Mouse (Mus musculus) layer of hippocampus, adult 2 months (tissue): ENCODE measurements around the gene Cd70. TPM values are rescaled to one million over a fixed set of nuclear protein-coding genes. Genes with fewer than 3 reads are reported as not detected.
"Not testable (repeated sequence)": the region's sequence is repeated elsewhere in the genome, so short reads cannot be mapped to it uniquely, and the experiment has no call there.

Experiments used
- DNase-seq, 2 experiments: peaks; one replicate each; pipeline ENCODE4 v3.0.0; 2022; ENCODE audit warnings: low spot score in 2 of 2
- H3K27ac ChIP-seq: fragments of 200-600 bp; 2 replicates; pipeline ENCODE4 v1.8.1; 2022
- H3K4me3 ChIP-seq: fragments of 200-600 bp; 2 replicates; pipeline ENCODE4 v1.8.1; 2022; ENCODE audit warnings: mild to moderate bottlenecking
- CTCF ChIP-seq: fragments of 200-600 bp; conservative IDR thresholded peaks from 2 replicates; pipeline ENCODE4 v1.8.1; 2022; ENCODE audit warnings: antibody characterized with exemption, mild to moderate bottlenecking, moderate library complexity
- total RNA-seq, 2 experiments: library from RNA; stranded (reverse); gene quantifications; 2 replicates each; pipeline ENCODE4 v1.2.3; 2021

The Cd70 gene
- total RNA-seq, 2 experiments from 2014 or later, result not detected

DNA sequence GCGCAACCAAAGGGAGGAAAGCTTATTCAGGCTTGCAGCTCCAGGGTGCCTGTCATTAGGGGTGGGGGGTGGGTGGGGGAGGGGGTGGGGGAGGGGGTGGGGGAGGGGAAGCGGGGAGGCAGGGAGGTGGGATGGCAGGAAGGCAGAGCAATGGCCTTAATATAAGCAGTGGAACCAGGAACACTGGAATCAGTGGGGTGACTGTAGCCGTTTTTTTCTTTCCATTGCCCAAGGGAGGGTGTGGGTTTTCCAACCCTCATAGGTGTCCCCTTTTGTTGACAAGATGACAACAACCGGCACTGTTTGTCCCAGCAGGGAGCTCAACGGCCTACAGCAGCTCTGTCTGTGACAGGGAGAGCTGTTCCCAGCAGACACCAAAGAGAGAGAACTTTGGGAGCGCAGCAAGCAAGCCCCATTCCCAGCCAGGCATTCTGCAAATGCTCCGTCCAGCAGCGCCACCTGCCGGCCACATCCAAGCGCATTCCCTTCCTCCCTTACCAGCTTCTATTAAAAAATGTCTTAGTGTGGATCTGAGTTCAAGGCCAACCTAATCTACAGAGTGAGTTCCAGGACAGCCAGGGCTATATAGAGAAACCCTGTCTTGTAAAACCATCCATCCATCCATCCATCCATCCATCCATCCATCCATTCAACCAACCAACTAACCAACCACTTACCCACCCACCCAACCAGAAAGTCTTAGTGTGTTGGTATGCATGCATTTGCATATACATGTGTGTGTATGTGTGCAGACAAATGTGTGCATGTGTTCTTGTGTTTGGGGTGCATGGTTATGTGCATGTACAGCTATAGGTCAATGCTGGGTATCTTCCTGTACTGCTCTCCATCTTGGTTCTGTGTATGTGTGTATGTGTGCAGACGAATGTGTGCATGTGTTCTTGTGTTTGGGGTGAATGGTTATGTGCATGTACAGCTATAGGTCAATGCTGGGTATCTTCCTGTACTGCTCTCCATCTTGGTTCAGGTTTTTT, 17.5 kb upstream of the Cd70 start:
- Histone ChIP-seq H3K27ac (no peak overlapping the region), H3K4me3 (no peak overlapping the region)
- peak; percentile 83 to 94 for DNase-seq
- peak; percentile 91 for TF ChIP-seq CTCF

DNA sequence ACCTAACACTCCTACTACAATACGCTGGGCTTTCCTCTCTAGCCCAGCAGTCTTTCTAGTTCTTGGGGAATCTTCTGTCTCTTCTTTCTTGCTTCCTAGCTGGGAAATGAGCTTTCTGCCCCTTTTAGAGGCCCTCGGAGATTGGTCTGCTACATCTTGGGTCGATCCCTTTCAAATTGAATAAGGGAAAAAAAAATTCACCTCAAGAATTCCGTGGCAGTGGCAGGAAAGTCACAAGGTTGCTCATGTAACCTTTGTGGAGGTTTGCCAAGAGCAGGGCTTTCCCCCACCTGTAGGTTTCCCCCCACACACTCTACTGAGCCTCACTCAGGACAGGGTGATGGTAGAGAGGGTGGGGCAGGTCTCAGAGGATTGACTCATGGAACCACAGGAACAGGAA, 4.2 kb upstream of the Cd70 start:
- no peak overlapping the region for H3K27ac ChIP-seq
- no peak overlapping the region for H3K4me3 ChIP-seq
- DNase-seq, result no peak
- no peak for TF ChIP-seq CTCF

DNA sequence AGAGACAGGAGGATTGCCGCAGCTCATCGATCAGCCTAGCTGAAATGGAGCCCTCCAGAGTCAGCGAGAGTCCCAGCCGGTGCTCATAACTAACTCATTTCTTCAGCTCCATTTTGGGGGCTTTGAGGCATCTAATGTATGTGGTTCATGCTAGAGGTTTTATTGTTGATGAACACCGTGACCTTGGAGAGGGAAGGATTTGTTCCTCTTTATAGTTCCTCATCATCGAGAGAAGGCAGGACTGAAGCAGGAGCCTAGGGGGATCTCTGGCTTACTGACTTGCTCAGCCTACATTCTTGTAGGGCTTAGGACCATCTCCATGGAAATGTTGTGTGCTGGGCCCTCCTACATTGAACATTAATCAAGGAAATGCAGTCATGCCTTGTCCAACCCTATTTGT, 3.4 kb upstream of the Cd70 start:
- H3K4me3 ChIP-seq, result no peak overlapping the region
- no peak overlapping the region for H3K27ac ChIP-seq
- no peak for DNase-seq
- TF ChIP-seq CTCF, result no peak

DNA sequence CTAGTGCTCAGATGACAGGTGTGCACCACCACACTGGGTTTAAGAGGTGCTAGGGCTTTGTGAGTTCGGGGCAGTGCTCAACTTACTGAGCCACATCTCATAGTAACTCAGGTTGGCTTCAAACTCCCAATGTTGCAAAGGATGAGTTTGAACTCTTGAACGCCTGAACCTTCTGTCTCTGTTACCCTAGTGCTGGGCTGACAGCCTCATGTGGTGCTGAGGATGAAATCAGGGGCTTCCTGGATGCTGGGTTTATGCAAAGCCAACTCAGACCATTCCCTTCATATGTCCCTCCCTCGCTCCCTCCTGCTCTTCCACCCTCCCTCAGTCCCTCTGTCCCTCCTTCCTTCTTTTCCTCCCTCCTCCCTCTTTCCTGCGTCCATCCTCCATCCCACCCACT, 1.2 kb downstream of the Cd70 start:
- no peak for DNase-seq
- TF ChIP-seq CTCF, result no peak
- no peak overlapping the region for H3K4me3 ChIP-seq
- no peak overlapping the region for H3K27ac ChIP-seq

DNA sequence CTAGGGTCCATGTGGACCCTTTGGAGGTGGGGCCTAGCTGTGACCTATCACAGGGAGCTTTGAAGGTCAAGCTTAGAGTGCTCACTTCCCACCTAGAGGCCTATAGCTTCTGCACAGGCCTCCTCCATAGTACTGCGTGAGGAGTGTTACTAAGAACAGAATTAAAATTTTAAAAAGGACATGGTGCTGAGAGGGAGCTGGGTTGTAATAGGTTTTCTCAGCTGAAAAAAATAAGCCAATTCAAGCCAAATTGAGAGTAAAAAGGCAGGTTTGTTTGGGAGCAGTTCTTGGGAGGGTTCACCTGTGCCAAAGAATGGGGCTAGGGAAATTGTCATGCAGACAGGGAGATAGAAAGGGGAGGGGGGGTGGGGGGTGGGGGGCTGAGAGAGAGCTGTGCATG, 4.5 kb downstream of the Cd70 start:
- DNase-seq, result no peak
- no peak overlapping the region for H3K27ac ChIP-seq
- no peak for TF ChIP-seq CTCF
- no peak overlapping the region for H3K4me3 ChIP-seq

DNA sequence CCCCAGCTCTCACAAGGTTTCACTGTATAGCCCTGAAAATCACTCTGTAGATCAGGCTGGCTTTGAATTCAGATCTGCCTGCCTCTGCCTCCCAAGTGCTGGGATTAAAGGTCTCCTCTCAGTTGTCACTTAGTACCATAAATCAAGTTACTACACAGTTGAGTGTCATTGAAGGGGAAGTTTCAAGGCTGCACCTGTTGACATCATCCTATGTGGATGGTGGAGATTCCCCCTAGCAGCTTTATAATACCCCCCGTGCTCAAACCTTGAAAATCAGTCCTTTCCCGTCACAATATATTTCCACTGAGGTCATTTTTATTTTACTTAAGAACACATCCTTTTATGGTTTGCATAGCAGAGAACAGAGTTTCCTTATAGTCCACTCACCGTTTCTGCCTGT, 5.9 kb downstream of the Cd70 start:
- TF ChIP-seq CTCF, result no peak
- no peak overlapping the region for H3K4me3 ChIP-seq
- DNase-seq, result no peak
- no peak overlapping the region for H3K27ac ChIP-seq

DNA sequence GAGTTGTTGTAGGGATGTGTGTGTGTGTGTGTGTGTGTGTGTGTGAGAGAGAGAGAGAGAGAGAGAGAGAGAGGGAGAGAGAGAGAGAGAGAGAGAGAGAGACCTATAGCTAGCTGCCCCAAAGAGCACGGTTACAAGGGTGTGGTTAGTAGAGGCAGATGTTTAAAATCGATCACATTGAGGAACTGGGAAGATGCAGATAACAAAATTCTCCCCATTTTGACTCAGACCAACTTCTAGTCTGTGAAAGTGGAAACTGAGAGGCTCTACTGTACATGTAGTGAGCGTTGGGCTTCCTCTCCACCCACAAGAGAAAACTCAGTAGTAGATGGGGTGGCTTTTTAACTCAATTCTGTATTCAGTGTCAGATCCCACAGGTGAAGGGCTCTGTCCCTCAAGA, 9.9 kb downstream of the Cd70 start:
- Histone ChIP-seq H3K4me3 (no peak overlapping the region), H3K27ac (no peak overlapping the region)
- TF ChIP-seq CTCF, result no peak
- no peak for DNase-seq

DNA sequence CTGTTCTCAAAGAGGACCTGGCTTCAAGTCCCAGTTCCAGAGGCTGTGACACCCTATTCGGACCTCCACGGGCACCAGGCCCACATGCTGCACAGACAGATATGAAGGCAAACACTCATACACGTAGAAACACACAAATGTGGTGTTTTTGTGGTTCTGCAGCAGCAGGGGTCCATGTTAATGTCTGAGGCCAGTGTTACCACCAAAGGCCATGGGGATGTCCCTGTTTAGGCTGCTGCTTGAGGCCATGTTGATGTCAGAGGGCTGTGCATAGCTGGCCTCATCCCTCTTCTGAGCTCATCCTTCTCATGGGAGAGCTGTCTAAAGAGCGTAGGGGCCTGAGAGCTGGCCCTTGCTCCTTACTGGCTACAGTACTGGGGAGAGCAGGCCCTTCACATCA, 10.9 kb downstream of the Cd70 start:
- TF ChIP-seq CTCF, result no peak
- Histone ChIP-seq H3K4me3 (no peak overlapping the region), H3K27ac (no peak overlapping the region)
- DNase-seq, result no peak

DNA sequence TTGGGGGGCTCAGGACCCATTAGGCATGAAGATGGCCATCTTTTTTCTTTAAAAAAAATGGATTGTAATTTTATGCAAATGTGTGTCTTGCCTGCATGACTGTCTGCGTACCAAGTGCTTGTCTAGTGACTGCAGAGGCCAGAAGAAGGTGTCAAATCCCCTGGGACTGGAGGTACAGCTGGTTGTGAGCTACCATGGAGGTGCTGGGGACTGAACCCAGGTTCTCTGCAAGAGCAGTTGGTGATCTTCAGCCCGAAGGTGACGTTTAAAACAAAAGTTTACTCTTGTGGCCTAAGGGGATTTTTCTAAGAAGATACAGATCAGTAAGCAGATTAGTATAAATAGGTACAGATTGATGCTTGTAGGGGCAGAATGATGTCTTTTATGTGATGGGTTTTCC, 13.9 kb downstream of the Cd70 start:
- no peak overlapping the region for H3K27ac ChIP-seq
- DNase-seq, result no peak
- TF ChIP-seq CTCF, result no peak
- H3K4me3 ChIP-seq, result no peak overlapping the region

DNA sequence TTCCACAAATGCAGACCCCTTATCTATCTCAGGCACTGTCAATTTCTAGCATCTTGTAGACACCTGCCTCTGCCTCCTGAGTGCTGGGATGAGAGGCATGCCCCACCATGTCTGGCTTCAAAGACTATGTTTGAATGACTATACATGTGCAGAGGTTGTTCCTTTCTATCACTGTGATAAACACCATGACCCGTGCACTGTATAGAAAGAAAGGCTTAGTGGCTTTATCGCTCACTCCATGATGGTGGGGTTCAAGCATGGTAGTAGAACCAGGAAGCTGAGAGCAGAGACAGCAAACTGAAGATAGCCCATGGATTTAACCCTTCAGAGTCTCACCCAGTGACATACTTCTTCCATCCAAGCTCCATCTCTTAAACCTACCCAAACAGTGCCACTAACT, 14.9 kb downstream of the Cd70 start:
- no peak overlapping the region for H3K27ac ChIP-seq
- no peak for TF ChIP-seq CTCF
- DNase-seq, result no peak
- no peak overlapping the region for H3K4me3 ChIP-seq

DNA sequence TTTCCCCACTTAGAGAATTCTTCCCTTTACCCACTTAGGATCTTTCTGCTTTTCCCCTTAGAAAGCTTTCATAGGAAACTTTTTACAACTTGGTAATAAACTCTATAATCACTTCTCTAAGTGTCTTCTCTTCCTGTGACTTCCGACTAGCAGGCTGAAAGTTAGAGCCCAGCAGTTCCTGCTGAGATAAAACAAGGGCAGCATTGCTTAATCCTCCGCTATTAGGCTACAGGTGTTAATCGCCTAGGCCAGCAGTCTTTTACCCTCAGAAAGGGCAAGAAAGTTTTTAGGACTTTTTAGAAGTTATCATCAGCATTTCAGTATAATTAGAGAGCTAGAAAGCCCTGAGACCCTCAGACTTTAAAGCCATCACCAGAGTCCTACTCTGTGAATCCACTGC, 15.6 kb downstream of the Cd70 start:
- H3K4me3 ChIP-seq, DNase-seq, H3K27ac ChIP-seq: not testable (repeated sequence)

DNA sequence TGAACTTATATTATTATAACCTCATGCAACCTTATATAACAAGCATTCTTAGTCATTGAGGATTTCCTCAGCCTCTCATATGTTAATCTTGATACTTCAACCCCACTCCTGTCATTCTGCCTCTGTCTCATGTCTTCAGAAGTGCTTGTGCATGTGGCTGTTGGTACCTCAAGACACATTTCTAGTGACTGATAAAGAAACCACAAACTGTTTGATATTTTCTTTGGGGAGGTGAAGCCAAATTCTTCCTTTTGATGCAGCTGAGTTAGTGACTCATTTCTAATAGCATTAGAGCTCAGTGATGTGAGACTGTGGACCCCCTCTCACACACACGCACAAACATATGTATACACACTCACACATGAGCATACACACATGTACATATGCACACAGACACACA, 17.8 kb downstream of the Cd70 start:
- TF ChIP-seq CTCF, result no peak
- DNase-seq, result no peak
- Histone ChIP-seq H3K27ac (no peak overlapping the region), H3K4me3 (no peak overlapping the region)

DNA sequence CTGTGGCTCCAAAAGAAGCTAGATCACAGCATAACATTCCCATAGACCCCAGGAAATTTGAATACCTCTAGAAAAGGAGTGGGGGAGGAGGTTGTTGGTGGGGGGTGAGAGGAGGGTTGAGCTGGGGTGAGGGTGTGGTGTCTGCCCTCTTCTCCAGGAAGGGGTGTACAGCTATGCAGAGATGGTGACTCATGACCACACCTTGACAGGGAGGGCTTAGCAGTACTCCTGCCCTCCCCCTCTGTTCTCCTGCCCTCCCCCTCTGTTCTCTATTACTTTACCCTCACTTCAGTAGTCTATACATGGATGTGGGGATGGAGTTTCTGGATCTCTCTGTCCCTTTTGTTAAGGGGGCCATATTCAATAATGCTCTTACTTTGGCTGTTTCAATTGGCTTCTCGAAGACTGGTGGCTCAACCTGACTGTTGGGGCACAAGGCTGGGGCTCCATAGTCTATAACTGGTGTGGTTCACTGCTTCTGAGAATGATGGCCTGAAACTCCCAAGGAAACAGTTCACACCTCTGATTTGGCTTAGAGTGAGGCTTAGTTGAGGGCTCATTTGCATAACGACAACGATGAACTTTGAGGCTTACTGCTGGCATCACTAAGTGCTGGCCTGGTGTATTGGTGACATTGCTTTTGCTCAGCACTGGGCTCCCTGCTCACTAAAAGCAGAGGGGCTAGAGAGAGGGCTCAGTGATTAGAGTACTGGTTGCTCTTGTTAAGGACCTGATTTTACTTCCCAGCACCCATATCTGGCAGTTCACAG, 23.5 kb downstream of the Cd70 start:
- no peak for DNase-seq
- H3K4me3 ChIP-seq, result no peak overlapping the region
- no peak for TF ChIP-seq CTCF
- H3K27ac ChIP-seq, result no peak overlapping the region
